Mouse (Mus musculus) monocyte, adult 2 months (primary cell): Measurements from ENCODE around the gene Gsap.
"Not testable (repeated sequence)": the region's sequence is repeated elsewhere in the genome, so short reads cannot be mapped to it uniquely, and the experiment has no call there.

Source experiments
- DNase-seq, 2 experiments: peaks; one replicate each; pipeline ENCODE4 v3.0.0; 2022; ENCODE audit warnings: low spot score in 2 of 2, low read depth in 1 of 2

Gene Gsap

DNA sequence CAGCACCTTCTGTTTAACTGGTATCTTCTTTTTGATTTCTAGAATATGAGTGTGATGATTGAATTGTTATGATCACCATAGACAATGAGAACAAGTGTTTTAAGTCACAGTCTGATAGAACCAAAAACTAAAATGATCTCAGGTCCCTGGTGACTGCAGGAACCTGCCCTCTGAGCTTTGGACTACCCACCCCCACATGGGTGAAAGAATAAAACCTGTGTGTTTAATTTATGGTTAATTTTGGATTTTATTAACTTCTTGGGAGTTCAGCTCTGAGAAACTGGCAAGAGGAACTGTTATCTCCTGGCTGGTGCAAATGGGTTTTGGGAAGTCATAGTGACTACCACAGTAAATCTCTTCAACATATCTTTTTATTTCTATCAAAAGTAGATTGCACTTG is 6.6 kb upstream of the Gsap start:
- no peak for DNase-seq

DNA sequence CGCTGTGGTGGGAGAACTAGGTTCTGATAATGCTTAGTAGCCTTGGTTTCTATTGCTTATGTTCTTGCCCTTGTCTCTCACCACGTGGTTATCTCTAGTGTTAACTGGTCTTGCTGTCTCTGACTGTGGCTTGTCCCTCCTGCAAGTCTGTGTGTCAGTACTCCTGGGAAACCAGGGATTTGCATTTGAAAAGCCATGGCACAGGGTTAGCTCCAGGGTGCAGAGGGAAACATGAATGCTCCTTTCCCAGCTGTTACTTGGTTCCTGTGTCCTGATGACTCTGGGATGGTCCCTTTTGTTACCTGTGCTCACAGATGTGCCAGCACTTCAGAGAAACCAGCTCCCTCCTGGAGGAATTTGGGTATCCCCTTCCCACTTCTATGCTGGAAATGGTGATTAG is 3.0 kb upstream of the Gsap start:
- not testable (repeated sequence) for DNase-seq

DNA sequence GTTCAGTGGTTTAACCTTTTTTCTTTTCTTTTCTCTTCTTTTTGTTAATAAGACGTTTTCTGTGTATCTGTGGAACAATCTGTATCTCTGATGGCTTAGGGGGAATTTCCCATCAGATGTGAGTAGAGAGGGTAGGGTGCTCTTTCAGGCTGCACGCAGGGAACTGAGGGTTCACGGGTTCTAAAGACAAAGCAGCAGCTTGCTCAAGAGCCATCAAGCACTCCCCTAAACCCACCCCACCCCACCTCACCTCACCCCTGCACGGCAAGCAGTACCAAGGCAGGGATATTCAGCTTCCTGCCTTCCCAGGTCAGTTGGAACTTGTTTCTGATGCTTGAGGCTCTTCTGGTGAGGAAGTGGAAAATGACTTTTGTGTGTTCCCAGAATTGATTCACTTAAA is 766 bp downstream of the Gsap start:
- no peak for DNase-seq

DNA sequence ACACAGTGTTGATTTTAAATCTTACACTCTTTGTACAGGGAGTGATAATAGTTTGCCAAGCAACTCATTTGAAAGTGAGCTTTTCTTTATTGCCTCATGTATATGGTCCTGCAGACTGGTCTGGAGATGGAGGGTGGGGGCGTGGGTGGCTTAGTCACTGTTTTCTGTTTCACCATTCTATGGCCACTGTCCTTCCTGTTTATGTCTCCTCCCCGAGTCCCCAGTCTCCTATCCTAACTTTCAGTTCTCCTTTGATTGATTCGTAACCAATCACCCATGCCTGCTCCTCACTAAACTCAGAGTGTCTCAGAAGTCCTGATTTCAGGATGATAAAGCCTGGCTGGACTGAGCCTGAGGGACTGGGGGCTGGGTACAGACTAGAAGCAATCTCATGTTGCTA is 2.4 kb downstream of the Gsap start:
- peak; percentile 69 to 75 for DNase-seq

DNA sequence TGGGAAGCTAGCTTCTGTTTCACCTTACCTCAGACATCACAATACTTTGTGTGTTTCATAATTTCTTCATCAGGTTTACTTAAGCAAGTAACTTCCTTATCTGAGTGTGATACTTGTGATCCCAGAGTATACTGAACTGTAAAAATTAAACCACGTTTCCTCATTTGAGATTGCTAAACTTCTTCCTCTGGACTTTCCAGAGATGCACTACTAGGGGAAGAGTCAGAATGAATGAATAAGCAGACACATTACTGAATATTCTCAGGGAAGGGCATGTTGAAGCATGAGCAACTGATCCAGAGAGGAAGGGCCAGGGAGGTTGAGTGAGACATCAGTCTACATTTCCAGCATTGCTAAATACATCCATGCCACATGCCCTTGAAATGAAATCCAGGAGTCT is 3.0 kb downstream of the Gsap start:
- peak; percentile 40 to 56 for DNase-seq

DNA sequence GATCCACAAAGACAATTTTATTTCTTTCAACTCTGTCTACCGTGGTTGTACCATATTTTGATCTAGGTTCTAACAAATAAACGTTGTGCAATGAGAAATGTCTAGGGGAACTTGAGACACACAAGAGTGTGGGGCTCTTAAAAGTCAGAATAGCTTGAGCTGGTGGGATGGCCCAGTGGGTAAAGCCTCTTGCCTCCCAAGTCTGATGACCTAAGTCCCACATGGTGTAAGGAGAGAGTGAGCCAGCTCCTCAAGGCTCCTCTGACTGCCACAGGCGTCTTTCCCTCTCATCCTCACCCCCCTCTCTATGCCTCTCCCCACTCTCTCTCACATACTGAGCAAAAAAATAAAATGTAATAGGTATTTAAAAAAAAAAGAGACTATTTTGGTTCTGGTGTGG is 3.4 kb downstream of the Gsap start:
- DNase-seq: peak in 1 of 2 experiments; percentile 16

DNA sequence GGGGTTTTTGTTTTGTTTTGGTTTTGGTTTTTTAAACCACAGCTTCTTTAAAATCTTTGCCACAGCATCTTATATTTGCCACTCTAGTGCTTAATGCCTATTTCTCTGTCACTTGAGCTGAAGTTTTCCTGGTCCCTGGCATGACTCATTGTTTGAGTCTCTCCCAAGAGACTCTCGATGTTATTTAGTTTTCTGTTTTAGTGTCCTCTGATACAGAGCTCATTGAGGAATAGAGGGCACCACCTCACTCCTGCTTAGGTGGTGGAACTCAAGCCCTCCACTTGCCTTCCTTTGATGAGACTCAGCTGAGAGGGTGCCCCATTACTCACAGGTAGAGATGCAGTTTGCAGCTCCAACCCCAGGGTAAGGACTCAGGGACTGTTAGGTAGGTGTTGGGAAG is 17.4 kb downstream of the Gsap start:
- DNase-seq: no peak

DNA sequence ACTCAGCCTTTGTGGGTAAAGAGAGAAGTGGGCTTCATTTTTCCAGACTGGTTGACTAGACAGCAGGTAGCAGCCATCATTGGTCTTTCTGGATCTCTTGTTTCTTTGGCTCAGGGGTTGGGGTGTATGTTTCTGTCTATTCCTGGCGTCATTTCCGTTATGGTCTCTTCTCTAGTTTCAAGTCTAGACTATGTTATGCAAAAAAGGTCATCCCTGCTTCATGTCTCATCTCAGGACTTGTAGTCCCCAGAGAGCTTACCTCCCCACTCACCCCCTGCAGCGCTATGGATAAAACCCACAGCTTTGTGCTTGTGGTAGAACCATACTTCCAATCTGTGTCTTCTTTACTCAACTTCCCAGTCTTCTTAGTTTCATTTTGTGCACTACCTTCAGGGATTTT is 18.1 kb downstream of the Gsap start:
- DNase-seq: no peak

DNA sequence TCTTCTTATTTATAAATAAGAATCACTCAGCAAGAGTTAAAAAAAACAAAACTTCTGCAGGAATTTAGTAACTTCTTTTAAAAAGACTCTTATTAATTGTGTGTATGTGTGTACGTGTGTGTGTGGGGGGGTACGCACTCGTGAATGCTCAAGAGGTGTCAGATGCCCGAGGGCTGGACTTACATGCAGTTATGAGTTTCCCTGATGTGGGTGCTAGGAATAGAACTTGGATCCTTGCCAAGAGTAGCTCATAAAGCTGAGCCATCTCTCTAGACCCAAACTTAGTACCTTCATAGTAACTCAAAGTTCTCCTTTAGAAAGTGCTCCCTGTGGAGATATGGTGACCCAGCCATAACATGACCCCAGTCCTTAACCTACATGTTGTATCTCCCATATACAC is 20.0 kb downstream of the Gsap start:
- DNase-seq: no peak

DNA sequence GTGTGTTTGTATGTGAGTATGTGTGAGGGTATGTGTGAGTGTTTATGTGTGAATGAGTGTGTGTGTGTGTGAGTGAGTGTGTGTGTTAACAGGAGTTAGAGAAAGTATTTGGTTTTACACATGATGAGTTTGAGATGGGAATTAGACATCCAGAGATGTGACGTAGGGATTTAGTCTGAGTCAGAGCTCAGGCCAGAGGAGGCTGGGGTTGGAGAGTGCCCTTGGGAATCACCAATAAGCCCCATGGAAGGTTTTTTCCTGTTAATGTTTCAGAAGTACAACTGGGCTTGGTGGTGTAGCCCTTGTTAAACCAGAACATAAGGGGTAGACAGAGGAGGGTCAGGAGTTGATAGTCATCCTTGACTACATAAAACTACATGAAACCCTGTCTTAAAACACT is 25.4 kb downstream of the Gsap start:
- no peak for DNase-seq

DNA sequence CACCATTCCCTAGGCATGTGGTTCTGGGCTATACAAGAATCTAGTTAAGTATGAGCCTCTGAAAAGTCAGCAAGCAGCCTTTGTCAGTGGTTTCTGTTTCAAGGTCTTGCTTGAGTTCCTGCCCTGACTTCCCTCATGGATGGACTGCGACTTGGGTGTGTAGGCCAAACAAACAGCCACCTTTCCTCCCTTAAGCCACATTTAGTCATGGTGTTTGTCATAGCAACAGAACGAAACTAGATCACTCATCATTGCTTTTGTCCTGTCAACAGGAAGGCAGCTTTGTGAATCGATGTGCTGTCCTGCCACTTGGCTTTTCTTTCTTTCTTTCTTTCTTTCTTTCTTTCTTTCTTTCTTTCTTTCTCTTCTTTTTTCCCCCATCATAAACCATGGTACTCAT is 26.9 kb downstream of the Gsap start:
- no peak for DNase-seq

DNA sequence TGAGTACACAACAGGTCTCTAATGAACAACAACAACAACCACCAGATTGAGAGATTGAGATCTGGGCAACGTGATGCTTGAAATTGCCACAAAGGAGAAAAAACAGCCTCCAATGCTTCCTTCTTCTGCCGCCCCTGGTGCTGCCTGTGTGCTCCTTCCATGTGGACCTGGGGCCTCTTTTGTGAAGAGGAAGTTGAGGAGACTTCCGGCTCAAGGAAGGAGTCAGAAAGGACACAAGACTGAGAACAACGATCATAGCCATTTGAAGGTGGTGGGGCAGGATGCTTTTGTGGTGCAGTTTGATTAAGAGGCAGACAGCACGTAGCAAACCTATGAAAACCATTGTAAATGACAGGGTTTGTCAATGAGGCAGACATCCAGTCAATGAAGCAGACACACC is 27.7 kb downstream of the Gsap start:
- DNase-seq: no peak

DNA sequence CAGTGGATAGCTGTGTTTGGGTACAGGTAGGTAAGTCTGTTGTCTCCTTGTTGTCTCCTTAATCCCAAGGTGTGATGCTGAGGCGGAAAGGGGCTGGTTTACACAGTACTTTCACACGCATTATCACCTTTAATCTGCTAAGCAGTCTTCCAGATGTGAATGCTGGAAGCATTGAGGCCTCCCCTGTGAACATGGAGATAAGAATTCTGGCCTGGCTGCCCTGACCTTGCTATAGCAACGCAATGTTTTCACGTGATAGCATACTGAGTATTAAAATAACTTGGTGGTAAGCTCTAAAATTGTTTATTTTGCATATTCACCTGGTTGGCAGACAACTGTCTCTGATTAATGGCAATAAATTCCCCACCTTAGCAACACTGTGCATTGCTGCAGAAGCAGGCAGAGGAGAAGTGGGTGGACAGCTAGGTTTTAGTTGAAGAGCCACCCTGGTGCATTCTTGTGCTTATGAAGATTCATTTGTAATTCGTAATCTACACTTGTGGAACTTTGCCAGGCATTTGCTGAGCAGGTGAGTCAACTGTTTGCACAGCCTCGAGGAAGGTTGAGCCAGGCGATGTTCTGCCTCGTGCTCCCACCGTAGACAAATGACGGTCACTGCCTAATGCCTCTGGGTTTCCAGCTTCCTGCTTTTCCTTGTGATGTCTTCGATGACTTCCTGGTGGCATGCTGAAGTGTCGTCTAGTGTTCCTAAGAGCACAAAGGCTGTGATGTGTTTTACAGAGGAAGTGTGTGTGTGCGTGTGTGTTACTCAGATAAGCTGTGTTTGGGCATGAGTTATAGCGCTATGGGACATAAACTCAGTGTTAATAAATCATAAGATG is 31.6 kb downstream of the Gsap start:
- no peak for DNase-seq

DNA sequence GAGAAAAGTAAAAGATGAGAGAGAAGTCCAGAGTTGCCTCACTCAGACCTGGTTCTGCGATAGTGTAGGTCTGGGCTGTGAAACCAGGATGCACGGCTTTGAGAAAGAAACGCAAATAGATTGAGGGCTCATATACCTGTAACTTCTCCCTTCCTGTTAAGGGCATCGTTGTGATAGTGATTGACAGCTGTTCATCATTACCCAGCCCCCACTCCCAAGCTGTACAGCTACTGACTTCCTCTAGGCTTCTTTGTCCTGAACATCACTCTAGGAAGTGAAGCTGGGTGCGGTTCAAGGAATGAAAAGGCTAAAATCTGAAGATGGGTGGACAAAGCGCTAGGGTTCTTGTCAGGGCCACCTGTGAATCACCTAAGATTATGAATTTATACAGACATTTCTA is 46.8 kb downstream of the Gsap start:
- no peak for DNase-seq

DNA sequence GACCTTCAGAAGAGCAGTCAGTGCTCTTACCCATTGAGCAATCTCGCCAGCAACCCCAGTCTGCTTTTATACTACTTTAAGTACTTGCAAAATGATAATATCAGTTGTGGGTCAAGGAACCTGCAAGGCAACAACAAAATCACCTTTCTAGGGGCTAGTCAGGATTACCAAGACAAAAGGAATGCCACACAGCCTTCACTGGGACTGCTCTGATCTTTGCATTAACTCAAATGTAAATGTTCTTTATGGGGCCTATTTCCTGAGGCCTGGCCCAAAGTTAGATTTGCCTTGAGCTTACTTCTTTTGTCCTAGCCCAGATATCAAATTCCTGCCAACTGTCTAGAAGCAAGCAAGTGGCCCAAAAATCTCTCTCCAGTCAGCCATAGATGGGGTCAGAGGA is 58.5 kb downstream of the Gsap start:
- no peak for DNase-seq

DNA sequence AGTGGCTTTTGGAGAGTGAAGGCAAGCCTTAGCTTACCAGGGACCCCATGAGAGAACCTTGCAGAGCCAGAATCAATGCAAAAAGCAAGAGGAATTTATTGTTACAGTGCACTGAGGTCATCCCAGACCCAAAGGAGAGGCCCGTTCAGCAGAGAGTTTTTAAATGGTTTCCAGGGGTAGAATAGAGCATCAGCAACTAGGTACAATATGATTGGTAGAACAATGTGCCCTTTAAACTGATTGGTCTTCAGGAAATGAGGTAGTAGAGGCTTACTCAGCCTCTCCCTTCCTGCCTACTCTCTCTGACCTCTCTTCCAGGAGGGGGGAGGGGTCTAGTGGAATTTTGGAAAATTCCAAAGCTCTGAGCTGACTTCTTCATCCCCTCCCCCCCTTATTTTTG is 59.2 kb downstream of the Gsap start:
- no peak for DNase-seq

DNA sequence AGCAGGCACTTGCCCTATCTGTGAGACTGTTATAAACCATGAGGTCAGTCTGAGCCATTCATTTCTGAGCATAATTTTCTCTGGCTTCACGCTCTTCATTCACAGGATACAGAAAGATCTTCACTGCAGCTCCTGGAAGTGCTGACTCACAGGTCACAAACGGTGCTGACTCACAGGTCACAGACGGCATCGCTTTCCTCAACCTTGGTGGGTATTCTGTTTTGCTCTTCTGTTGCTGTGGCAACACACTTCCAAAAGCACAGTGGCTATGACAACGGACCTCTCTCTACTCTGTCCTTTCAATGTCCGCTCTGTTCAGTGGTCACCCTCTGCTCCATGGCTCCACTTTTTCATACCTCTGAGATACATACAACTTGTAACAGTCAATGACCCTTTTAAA is 60.7 kb downstream of the Gsap start:
- DNase-seq: no peak

DNA sequence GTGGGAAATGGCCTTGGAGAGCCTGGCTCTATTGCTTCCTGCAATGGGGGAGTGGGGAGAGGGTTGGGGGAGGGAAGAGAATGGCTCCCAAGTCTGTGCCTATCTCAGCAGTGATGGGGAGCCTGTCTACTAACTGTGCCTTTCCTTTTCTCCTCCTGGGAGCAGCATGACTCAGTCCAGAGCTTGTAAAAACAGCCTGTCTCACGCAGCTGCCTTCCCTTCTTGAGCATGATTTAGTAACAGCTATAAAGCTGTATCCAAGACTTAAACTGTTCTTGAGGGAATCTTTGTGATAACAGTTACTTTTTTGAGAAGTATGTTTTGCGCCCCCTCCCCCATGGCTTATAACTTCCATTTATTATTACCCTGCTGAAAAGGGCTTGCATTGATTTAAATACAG is 61.9 kb downstream of the Gsap start:
- no peak for DNase-seq

DNA sequence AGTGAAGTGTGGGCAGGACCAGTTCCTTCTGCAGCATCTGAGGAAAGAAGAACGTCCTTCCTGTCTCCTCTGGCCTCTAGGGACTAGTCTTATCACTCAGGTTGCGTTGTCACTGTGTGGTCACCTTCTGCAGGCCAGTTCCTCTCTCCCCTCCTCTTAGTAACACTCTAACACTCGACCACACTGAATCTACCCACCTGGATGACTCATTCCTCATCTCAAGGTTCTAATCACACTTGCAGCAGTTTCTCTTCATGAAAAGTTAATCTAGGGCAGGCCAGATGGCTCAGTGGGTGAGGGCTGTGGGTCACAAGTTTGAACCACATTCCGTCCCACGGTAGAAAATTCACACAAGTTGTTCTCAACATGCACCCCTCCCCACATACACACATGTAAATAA is 62.8 kb downstream of the Gsap start:
- DNase-seq: no peak

DNA sequence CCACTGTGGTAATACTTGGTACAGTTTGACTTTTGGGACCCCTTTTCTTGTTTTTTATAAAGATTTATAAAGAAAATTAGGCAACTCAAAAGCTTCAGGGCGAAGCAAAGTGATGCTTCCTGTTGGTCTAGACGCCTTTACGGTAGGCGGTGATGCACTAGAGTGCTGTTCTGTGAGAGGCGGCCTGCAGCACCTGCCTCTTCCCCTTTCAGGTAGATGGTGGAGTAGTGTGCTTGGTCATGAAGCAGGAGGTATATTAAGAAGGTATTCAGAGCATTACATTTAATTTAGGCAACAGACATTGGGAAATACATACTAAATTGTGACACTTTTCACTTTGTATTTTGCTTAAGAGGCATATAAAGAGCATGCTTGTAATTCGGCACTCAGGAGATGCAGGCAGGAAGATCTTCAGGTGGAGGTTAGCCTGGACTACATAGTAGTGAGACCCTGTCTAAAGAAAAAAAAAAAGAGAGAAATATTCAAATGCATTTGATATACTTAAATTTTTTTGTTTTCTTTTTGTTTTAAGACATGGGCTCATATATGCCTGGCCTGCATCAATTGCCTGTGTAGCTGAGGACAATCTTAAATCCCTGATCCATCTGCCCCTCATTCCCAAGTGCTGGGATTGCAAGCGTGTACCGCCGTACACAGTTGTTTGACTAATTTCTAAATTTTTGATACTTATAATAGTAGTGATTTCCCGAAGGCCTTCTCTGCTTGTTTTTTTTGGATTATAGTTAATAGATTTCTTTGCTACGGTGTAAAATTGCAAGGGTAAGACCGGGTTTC is 68.9 kb downstream of the Gsap start:
- no peak for DNase-seq

DNA sequence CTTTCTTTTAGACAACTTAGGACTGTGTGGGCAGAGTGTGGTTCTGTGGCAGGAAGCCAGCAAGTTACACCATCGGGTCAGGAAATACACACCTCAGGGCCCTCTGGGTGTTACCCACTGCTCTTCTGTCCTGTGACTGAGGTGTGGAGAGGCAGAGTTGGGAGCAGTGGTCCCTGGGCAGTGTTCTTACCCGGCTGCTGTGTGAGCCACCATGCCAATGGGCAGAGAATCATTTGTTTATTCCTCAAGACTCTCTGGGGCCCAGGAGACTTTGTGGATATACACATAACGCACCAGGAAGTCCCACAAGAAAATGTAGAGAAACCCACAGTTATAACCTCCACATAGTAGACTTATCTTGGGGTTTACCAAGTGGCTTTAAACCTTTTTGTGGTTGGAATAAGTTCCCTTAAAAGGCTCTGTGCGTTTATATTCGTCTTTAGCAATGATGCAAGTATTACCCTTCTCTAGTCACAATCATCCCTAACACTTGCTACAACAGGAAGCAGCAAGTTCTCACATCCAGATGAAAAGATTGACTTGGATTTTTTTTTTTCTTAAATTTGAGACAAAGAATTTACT is 69.6 kb downstream of the Gsap start:
- DNase-seq: no peak

DNA sequence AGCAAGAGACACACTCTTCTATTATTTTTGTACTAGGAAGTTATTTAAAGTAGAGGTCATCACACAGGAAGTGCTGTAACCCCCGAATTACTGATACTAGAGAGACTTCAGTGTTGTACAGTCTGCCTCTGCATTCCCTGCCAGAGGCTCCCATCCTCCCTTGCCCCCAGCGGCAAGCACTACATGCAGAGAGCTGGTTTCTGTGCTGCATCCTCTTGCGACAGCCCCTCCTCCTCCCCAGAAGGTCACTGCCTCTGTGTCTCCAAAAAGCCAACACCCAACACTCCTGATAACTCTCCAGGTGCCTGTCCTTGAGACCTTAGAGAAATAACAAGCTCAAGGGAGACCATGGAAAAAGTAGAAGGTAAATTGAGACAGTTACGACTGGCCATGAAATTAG is 71.1 kb downstream of the Gsap start:
- no peak for DNase-seq
